Mouse (Mus musculus) liver, embryonic 11.5 days (tissue): ENCODE measurements at regions not wholly inside any gene's neighbourhood (a gene's known extent, or its start where the extent isn't known, plus 50 kb on each side); places are given as distances from the start of the nearest gene placed in this dataset.

Experiments
- ATAC-seq: fragments of 200-750 bp; cut with Nextera tagmentation; replicated peaks from 2 replicates; pipeline ENCODE4 v1.8.0; 2017; ENCODE audit warnings: moderate number of reproducible peaks, mild to moderate bottlenecking, moderate TSS enrichment, moderate library complexity; ENCODE audit not compliant: low FRiP score
- DNase-seq: peaks from one replicate; pipeline ENCODE4 v3.0.0-alpha.2; 2017; ENCODE audit warnings: low spot score
- H3K27ac ChIP-seq: fragments of 300-500 bp; sonication (generic); 2 replicates; pipeline ENCODE4 v1.5.1; 2014; ENCODE audit warnings: mild to moderate bottlenecking, low read depth, low read length, control low read depth
- H3K27me3 ChIP-seq: fragments of 300-500 bp; sonication (generic); replicated peaks from 2 replicates; pipeline ENCODE4 v1.6.1; 2014; ENCODE audit warnings: low read length, mixed read lengths; ENCODE audit not compliant: control insufficient read depth, insufficient read depth
- H3K36me3 ChIP-seq: fragments of 300-500 bp; sonication (generic); 2 replicates; pipeline ENCODE4 v1.6.1; 2014; ENCODE audit warnings: mild to moderate bottlenecking, low read length, moderate library complexity, mixed read lengths; ENCODE audit not compliant: control insufficient read depth, insufficient read depth
- H3K4me1 ChIP-seq: fragments of 300-500 bp; sonication (generic); replicated peaks from 2 replicates; pipeline ENCODE4 v1.6.1; 2014; ENCODE audit warnings: low read length, mixed read lengths; ENCODE audit not compliant: control insufficient read depth, insufficient read depth
- H3K4me2 ChIP-seq: fragments of 300-500 bp; sonication (generic); 2 replicates; pipeline ENCODE4 v1.6.1; 2014; ENCODE audit warnings: mild to moderate bottlenecking, control low read depth, moderate library complexity
- H3K4me3 ChIP-seq: fragments of 300-500 bp; sonication (generic); 2 replicates; pipeline ENCODE4 v1.5.1; 2014; ENCODE audit warnings: low read depth, low read length, control low read depth
- H3K9ac ChIP-seq: fragments of 300-500 bp; sonication (generic); 2 replicates; pipeline ENCODE4 v1.6.1; 2014; ENCODE audit warnings: low read depth, low read length, control low read depth
- H3K9me3 ChIP-seq: fragments of 300-500 bp; sonication (generic); 2 replicates; pipeline ENCODE4 v1.6.1; 2016; ENCODE audit warnings: low read length, inconsistent platforms, mixed read lengths; ENCODE audit not compliant: control insufficient read depth
- WGBS: fragments of 180-500 bp; shearing (Covaris S2); extraction: QIAGEN DNeasy Blood & Tissue Kit; methylation state at CpG from one replicate; pipeline ENCODE4 v1.1.7; 2014; 5-methylcytosine and 5-hydroxymethylcytosine counted together

GRCm38 (mm10) chr10:126664408-126665083 is 236.6 kb downstream of the Atp23 start:
- Histone ChIP-seq H3K4me2 (no peak overlapping the region), H3K9me3 (peaks cover 5% of the 10 kb centered on the region; the same call in 1 of the 2 replicates), H3K36me3 (no peaks in the 10 kb centered on the region), H3K27me3 (no peaks in the 10 kb centered on the region), H3K9ac (no peak overlapping the region), H3K4me1 (no peaks in the 10 kb centered on the region), H3K4me3 (no peak overlapping the region), H3K27ac (no peak overlapping the region)
- DNase-seq, result no peak
- 84% methylated on average over 13 of the region's 13 CpGs for WGBS
- no peak for ATAC-seq

GRCm38 (mm10) chr10:126663461-126664013 is 237.6 kb downstream of the Atp23 start:
- Histone ChIP-seq H3K9ac (no peak overlapping the region), H3K4me3 (no peak overlapping the region), H3K36me3 (no peaks in the 10 kb centered on the region), H3K4me1 (no peaks in the 10 kb centered on the region), H3K4me2 (no peak overlapping the region), H3K27me3 (no peaks in the 10 kb centered on the region), H3K27ac (no peak overlapping the region), H3K9me3 (peaks cover 5% of the 10 kb centered on the region; the same call in 1 of the 2 replicates)
- WGBS, result 77% methylated on average over 15 of the region's 15 CpGs
- ATAC-seq (no peak), DNase-seq (no peak)

GRCm38 (mm10) chr10:126662765-126663164 is 238.4 kb downstream of the Atp23 start:
- Histone ChIP-seq H3K9me3 (peaks cover 5% of the 10 kb centered on the region; the same call in 1 of the 2 replicates), H3K9ac (no peak overlapping the region), H3K27ac (no peak overlapping the region), H3K27me3 (no peaks in the 10 kb centered on the region), H3K36me3 (no peaks in the 10 kb centered on the region), H3K4me2 (no peak overlapping the region), H3K4me3 (no peak overlapping the region), H3K4me1 (no peaks in the 10 kb centered on the region)
- WGBS, result 80% methylated on average over 6 of the region's 6 CpGs
- no peak for ATAC-seq
- DNase-seq, result no peak

GRCm38 (mm10) chr10:126661095-126661615 is 240.0 kb downstream of the Atp23 start:
- DNase-seq (no peak), ATAC-seq (no peak)
- Histone ChIP-seq H3K4me1 (no peaks in the 10 kb centered on the region), H3K4me3 (no peak overlapping the region), H3K9ac (no peak overlapping the region), H3K27me3 (no peaks in the 10 kb centered on the region), H3K4me2 (no peak overlapping the region), H3K36me3 (no peaks in the 10 kb centered on the region), H3K9me3 (peaks cover 5% of the 10 kb centered on the region; the same call in 1 of the 2 replicates), H3K27ac (no peak overlapping the region)
- WGBS, result 57% methylated on average over 5 of the region's 5 CpGs

- DNase-seq, result no peak
- 86% methylated on average over 9 of the region's 9 CpGs for WGBS
- Histone ChIP-seq H3K27me3 (no peaks in the 10 kb centered on the region), H3K4me2 (no peak overlapping the region), H3K9ac (no peak overlapping the region), H3K4me1 (no peaks in the 10 kb centered on the region), H3K36me3 (no peaks in the 10 kb centered on the region), H3K9me3 (peaks cover 5% of the 10 kb centered on the region; the same call in 1 of the 2 replicates), H3K4me3 (no peak overlapping the region), H3K27ac (no peak overlapping the region)
- ATAC-seq, result no peak
These were observed 241.1 kb downstream of the Atp23 start for GRCm38 (mm10) chr10:126660024-126660423.

GRCm38 (mm10) chr10:126652693-126653092 is 248.5 kb downstream of the Atp23 start:
- Histone ChIP-seq H3K27me3 (no peaks in the 10 kb centered on the region), H3K36me3 (no peaks in the 10 kb centered on the region), H3K4me1 (no peaks in the 10 kb centered on the region), H3K4me3 (no peak overlapping the region), H3K27ac (no peak overlapping the region), H3K9me3 (no peaks in the 10 kb centered on the region), H3K4me2 (no peak overlapping the region), H3K9ac (no peak overlapping the region)
- 74% methylated on average over 3 of the region's 3 CpGs for WGBS
- no peak for DNase-seq
- no peak for ATAC-seq

GRCm38 (mm10) chr10:126646587-126646986 is 254.6 kb downstream of the Atp23 start:
- WGBS, result 52% methylated on average over 4 of the region's 4 CpGs
- Histone ChIP-seq H3K4me2 (no peak overlapping the region), H3K27ac (no peak overlapping the region), H3K4me3 (no peak overlapping the region), H3K9me3 (no peaks in the 10 kb centered on the region), H3K9ac (no peak overlapping the region), H3K4me1 (no peaks in the 10 kb centered on the region), H3K27me3 (no peaks in the 10 kb centered on the region), H3K36me3 (no peaks in the 10 kb centered on the region)
- ATAC-seq (no peak), DNase-seq (no peak)

- H3K4me2 ChIP-seq, result no peak overlapping the region
- DNase-seq, result no peak
These were observed 259.3 kb downstream of the Atp23 start for GRCm38 (mm10) chr10:126641792-126642289.

GRCm38 (mm10) chr10:126634731-126635130 is 266.4 kb downstream of the Atp23 start:
- Histone ChIP-seq H3K27ac (no peak overlapping the region), H3K4me1 (no peaks in the 10 kb centered on the region), H3K36me3 (no peaks in the 10 kb centered on the region), H3K4me2 (no peak overlapping the region), H3K27me3 (no peaks in the 10 kb centered on the region), H3K4me3 (no peak overlapping the region), H3K9ac (no peak overlapping the region), H3K9me3 (no peaks in the 10 kb centered on the region)
- ATAC-seq (no peak), DNase-seq (no peak)
- WGBS, result 58% methylated on average over 13 of the region's 13 CpGs

More at GRCm38 (mm10) chr10:126641792-126642289, 259.3 kb downstream of the Atp23 start:
- Histone ChIP-seq H3K9me3 (no peaks in the 10 kb centered on the region), H3K36me3 (no peaks in the 10 kb centered on the region), H3K4me1 (no peaks in the 10 kb centered on the region), H3K4me3 (no peak overlapping the region), H3K9ac (no peak overlapping the region), H3K27ac (no peak overlapping the region), H3K27me3 (no peaks in the 10 kb centered on the region)
- 44% methylated on average over 9 of the region's 9 CpGs for WGBS
- ATAC-seq, result no peak
